Mouse (Mus musculus) left cerebral cortex, adult 8-10 months (tissue): Measurements from ENCODE around the gene Tstd3. TPM values are rescaled to one million over a fixed set of nuclear protein-coding genes. Genes with fewer than 3 reads are reported as not detected.
"Not testable (repeated sequence)": the region's sequence is repeated elsewhere in the genome, so short reads cannot be mapped to it uniquely, and the experiment has no call there.

Experiments used
- DNase-seq, 2 experiments: peaks; one replicate each; pipeline ENCODE4 v3.0.0; 2022; ENCODE audit warnings: low spot score in 2 of 2
- total RNA-seq, 4 experiments: library from RNA; stranded (reverse); gene quantifications; 2 replicates each; pipeline ENCODE4 v1.2.4; 2022

Tstd3 gene
- total RNA-seq, 4 experiments from 2014 or later: 24.4 to 26.5 (median 25.7) TPM

DNA sequence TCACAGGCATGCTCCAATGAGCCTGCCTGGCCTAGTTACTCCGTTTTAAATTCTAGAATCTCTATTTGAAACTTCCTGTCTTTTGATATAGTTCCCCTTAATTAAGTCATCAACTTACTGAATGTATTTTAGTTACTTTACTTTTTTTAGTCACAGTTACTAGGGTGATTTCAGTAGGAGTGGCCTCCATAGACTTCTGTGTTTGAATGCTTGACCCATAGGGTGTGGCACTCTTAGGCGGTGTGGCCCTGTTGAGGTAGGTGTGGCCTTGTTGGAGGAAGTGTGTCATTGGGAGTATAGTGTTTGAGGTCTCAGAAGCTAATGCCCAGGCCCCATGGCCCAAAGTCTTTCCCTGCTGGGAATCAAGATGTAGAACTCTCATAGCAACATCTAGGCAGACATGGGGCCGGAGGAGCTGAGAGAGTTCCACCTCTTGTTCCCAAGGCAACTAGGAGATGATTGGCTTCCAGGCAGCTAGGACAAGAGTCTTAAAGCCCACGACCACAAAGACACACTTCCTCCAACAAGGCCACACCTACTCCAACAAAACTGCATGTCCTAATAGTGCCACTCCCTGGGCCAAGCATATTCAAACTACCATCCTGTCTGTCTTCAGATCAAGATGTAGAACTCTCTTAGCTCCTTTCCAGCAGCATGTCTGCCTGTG is 11.8 kb downstream of the Tstd3 start:
- DNase-seq: no peak

DNA sequence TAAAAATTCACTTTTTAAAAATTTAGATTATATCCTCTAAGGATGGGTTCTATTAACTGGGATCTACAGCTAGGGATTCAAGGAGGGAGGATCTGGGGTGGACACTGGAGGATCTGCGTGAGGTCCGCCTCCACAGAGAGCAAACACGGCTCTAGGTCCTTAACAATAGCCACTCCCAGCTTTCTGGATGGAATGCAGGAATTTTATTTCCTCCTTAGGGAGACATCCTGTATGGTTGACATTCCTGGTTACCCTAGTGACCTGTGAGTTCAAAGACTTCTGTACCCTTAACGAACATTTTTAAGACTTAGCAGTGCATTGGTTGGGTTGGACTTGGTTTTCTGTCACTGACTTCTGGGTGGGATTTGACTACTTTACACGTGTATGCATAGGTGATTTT is 21.3 kb downstream of the Tstd3 start:
- DNase-seq: no peak

DNA sequence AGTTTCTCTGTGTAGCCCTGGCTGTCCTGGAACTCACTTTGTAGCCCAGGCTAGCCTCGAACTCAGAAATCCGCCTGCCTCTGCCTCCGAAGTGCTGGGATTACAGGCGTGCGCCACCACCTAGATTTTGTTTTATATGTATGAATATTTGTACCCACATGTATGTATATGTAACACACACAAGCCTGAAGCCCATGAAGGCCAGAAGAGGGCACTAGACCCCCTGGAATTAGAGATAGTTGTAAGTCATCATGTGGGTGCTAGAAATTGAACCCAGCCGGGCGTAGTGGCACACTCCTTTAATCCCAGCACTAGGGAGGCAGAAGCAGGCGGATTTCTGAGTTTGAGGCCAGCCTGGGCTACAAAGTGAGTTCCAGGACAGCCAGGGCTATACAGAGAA is 22.9 kb downstream of the Tstd3 start:
- not testable (repeated sequence) for DNase-seq

DNA sequence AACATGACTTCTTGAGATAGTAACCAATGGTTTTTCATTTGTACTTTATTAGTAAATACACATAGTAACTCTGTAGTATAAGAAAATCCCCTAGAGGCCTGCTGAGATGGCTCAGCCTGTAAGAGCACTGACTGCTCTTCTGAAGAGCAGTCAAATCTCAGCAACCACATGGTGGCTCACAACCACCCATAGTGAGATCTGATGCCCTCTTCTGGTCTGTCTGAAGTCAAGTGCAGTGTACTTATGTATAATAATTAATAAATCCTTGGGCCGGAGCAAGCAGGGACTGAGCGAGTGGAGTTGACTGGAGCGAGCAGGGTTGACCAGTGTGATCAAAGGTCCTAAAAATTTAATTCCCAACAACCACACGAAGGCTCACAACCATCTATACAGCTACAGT is 27.8 kb downstream of the Tstd3 start:
- no peak for DNase-seq

DNA sequence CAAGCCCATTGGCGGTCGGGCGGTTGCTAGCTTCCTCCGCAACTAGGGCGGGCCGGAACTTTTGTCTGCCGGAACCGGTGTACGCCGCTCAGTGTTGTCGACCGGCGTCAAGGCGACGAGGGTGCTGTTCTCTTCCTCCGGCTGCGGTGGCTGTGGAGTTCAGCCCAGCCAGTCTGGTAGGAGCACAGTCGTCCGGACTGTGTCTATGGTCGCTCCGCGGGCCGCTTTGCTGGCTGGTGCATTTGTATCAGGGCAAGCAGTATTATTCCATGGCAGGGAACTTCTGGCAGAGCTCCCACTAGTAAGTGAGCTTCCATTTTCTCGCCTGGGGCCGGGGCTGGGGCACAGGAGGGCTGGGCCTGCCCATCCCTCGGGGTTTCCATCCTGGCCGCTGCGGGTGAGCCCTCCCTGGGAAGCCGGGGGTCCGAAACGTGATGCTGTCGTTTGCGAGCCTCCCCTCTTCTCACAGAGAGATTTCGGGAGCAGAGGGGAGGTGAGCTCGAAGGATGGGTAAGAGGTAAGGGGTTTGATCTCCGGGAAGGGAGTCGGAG is 39.3 kb downstream of the Tstd3 start, which contains the start of gene Ccnc:
TSS of gene Ccnc (plus strand) at position 87 of the 551 bp plus-strand sequence.
- peak; percentile 84 to 87 for DNase-seq

DNA sequence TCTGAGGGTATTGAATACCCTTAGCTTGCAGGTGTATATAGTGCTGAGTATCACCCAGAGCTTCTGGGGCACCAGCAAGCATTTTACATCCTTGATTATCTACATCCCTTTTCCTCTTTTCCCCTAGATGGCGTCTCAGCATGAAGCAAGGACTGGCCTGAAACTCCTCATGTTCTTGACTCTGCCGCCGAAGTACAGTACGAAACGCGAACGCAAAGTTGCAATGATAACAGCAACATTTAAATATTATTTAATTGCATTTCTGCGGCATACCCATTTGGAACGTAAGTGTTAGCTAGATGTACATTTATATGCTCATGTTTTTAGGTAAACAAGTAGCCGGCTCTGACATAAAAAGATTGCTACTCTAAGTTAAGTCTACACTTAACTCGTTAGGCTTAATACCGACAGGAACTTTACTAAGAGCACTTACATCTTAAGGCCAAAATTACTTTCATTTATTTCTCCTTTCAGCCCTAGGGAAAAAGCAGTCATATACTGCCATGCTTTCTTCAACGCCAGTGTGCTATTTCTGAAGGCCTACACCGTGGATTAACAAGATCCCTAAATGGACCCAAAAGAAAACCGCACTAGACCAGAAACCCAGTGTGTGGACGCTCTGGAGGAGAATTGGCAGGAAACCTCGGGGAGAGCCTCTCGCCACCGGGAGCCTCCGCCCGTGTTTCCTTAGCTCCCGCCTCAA is 39.9 kb downstream of the Tstd3 start:
- peak; percentile 14 to 28 for DNase-seq

DNA sequence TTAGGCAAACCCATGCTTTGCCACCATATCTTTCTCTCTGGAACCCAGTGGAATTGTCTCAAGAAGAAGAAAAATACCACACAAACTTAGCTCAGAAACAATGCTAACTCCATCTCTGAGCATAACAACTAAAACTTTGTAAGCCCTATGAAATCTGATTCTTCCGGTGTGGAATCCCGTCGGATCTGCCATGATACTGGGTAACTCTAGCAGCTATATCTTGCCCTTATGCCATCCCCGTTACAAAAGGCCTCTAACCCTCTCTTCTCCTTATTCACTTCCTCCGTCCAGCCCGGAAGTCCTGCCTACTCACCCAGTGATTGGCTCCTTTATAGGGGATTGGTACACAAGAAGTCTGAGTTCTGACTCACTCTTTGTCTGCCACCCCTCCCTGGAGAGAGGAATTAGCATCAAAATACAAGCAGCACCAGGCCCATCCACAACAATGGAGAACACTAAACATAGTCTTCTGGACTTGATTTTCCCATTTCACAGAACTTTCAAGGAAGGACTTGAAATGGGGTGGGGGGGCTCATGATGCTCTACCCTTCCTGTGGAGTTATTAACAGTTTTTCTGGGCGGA is 44.2 kb downstream of the Tstd3 start:
- no peak for DNase-seq

DNA sequence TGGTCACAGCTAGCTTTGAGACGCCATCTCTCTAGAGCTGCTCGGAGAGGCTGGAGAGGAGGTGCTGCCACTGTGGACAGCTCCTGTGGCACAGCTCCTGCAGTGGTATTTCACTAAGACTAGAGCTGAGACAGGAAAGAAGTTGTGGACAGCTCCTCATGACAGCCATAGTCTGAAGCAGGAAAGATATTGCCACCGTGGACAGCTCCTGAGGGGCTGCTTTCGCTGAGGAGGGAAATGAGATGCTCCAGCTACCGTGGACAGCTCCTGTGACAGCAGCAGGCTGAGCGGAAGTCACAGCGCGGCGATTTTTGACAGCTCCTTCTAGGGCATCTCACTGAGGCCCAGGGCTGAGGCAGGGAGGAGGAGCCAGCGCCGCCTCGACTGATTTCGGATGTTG is 54.9 kb downstream of the Tstd3 start:
- DNase-seq: no peak

Other genes starting within 250 kb of the Tstd3 start
- gene Prdm13, start 81.2 kb downstream of the Tstd3 start, total RNA-seq: under 1 TPM in 1 of 4 experiments, not detected in 3; 0.15 TPM
- gene Ccnc, start 39.5 kb downstream of the Tstd3 start, total RNA-seq: 10 to 100 TPM; 31.8 to 37.5 (median 32.8) TPM
- gene Usp45, start 56 bp downstream of the Tstd3 start, total RNA-seq: 10 to 100 TPM; 42.2 to 48.4 (median 46.9) TPM
- 100 to 1,000 TPM; 150 to 198 (median 173) TPM for gene Pnisr, start 80.4 kb upstream of the Tstd3 start, total RNA-seq
- 10 to 100 TPM; 12.4 to 14.7 (median 13.7) TPM for gene Coq3, start 112.5 kb upstream of the Tstd3 start, total RNA-seq
- gene Faxc, start 164.1 kb upstream of the Tstd3 start, total RNA-seq: 10 to 100 TPM; 62.5 to 75.9 (median 68.3) TPM